ENCODE assay signal across 8 mouse cellular contexts in genomic region chr13:34156133-34156839, GRCm38 (mm10). TPM values are rescaled to one million over a fixed set of nuclear protein-coding genes. Genes with fewer than 3 reads are reported as not detected.
A peak's percentile ranks its signal among the peaks of the same experiment; 100 is the strongest.
DNase-seq lines count a peak whose midpoint lies in the region; ATAC-seq lines count a peak whose summit lies in the region.
"Had no signal": no experiment of that assay in that cellular context is flagged by ENCODE, and none has a peak within 500 bp of the region (broad histone marks: within the 10 kb centered on the region; RNA-seq: fewer than 3 reads in every experiment).

No protein-coding gene starts in this region.

- no peaks in the 10 kb centered on the region for H3K36me3 ChIP-seq in forebrain, embryonic 13.5 days (ENCODE audit: poor library complexity, severe bottlenecking)

- DNase-seq in kidney, postnatal 4 days = peak; percentile 18 to 39
- no peak for DNase-seq in kidney, adult 9 months
- DNase-seq in ZHBTc4 (ENCODE audit: low read depth, low spot score) = peak; percentile 93
- DNase-seq in spleen, adult 12 weeks (ENCODE audit: low spot score) = no peak
- DNase-seq in urinary bladder, postnatal 4 days (ENCODE audit: low spot score in 2 of 2) = no peak
- DNase-seq: kidney, adult 2 months had no signal

- peak overlapping the region; percentile 36; the same call in 1 of the 2 replicates for H3K27ac ChIP-seq in forebrain, embryonic 13.5 days

- ATAC-seq in forebrain, embryonic 13.5 days = 0 out of 2 replicates have a peak, but pooled peaks have one; percentile 11
- ATAC-seq in megakaryocyte progenitor cell, adult 5-6 weeks (replicated peaks; ENCODE audit: poor library complexity) = peak; percentile 58

- no peak overlapping the region for H3K9ac ChIP-seq in forebrain, embryonic 13.5 days

- H3K4me2 ChIP-seq in forebrain, embryonic 13.5 days = no peak overlapping the region

- peaks cover 40% of the 10 kb centered on the region for H3K4me1 ChIP-seq in forebrain, embryonic 13.5 days

- WGBS in forebrain, embryonic 13.5 days = 54% methylated on average over 8 of the region's 8 CpGs

- H3K27me3 ChIP-seq in forebrain, embryonic 13.5 days = no peaks in the 10 kb centered on the region

- no peaks in the 10 kb centered on the region for H3K9me3 ChIP-seq in forebrain, embryonic 13.5 days (replicated peaks)

- no peak overlapping the region for H3K4me3 ChIP-seq in forebrain, embryonic 13.5 days

RNA-seq across cellular contexts. Expression of gene Psmg4, which starts 6.5 kb away (rescaled TPM):
- 121 and 128 TPM in 2 replicates for polyA plus RNA-seq in forebrain, embryonic 13.5 days (2015; fragmentation: Nextera tagmentation; extraction: Ambion mirVana)
- total RNA-seq in megakaryocyte progenitor cell, adult 5-6 weeks (2015) = 73.3 and 75.8 TPM in 2 replicates
- 200 and 229 TPM in 2 replicates for total RNA-seq in megakaryocyte progenitor cell, adult 5-6 weeks (2017)

RNA-seq across cellular contexts. Expression of gene Tubb2b, which starts 26.0 kb away (rescaled TPM):
- 559 and 618 TPM in 2 replicates for polyA plus RNA-seq in forebrain, embryonic 13.5 days (2015; fragmentation: Nextera tagmentation; extraction: Ambion mirVana)
- total RNA-seq in megakaryocyte progenitor cell, adult 5-6 weeks (2015) = not detected in 2 replicates
- not detected in 2 replicates for total RNA-seq in megakaryocyte progenitor cell, adult 5-6 weeks (2017)

Comparison
In these comparisons a context has a peak if more than half of its experiments do, and no peak if none do; other contexts are left out.
1. DNase-seq: peak in kidney, postnatal 4 days (2 of 2) and ZHBTc4 (single experiment); none in kidney, adult 9 months (single experiment), spleen, adult 12 weeks (single experiment) and urinary bladder, postnatal 4 days (0 of 2).